Mouse (Mus musculus) MEL (cell line): Measurements from ENCODE around the gene Qtrt2. TPM values are rescaled to one million over a fixed set of nuclear protein-coding genes. Genes with fewer than 3 reads are reported as not detected.

ENCODE experiments used
- DNase-seq: peaks from one replicate; pipeline ENCODE4 v3.0.0; 2011; ENCODE audit warnings: low read depth, low spot score
- H3K27ac ChIP-seq: 2 replicates; pipeline ENCODE4 v1.5.1; 2012; ENCODE audit warnings: low read depth, mild to moderate bottlenecking, control low read depth, low read length, moderate library complexity; ENCODE audit not compliant: control insufficient read depth
- H3K27me3 ChIP-seq, 2 experiments: fragments of 150-350 bp in 1 of 2; sonication (generic) in 1 of 2; 2 replicates each; pipeline ENCODE4 v1.6.1; 2012; ENCODE audit warnings: low read length in 2 of 2, mild to moderate bottlenecking in 2 of 2, improper control_type of control experiment in 1 of 2, moderate library complexity in 1 of 2; ENCODE audit not compliant: insufficient read depth in 2 of 2, control insufficient read depth in 1 of 2
- H3K36me3 ChIP-seq, 2 experiments: 2 replicates each; pipeline ENCODE4 v1.6.1; 2012 to 2014; ENCODE audit warnings: low read length in 2 of 2, improper control_type of control experiment in 1 of 2, inconsistent platforms in 1 of 2, mild to moderate bottlenecking in 1 of 2; ENCODE audit not compliant: insufficient read depth in 2 of 2, control insufficient read depth in 1 of 2
- H3K4me1 ChIP-seq, 2 experiments: fragments of 150-350 bp in 1 of 2; sonication (generic) in 1 of 2; 2 replicates each; pipeline ENCODE4 v1.6.1; 2012; ENCODE audit warnings: low read length in 2 of 2, improper control_type of control experiment in 1 of 2, mild to moderate bottlenecking in 1 of 2; ENCODE audit not compliant: insufficient read depth in 2 of 2, control insufficient read depth in 1 of 2
- H3K4me3 ChIP-seq, 2 experiments: fragments of 150-350 bp in 1 of 2; sonication (generic) in 1 of 2; 2 replicates each; pipeline ENCODE4 v1.5.1; 2012; ENCODE audit warnings: low read depth in 2 of 2, low read length in 2 of 2, mild to moderate bottlenecking in 2 of 2, moderate library complexity in 2 of 2, control low read depth in 1 of 2, improper control_type of control experiment in 1 of 2; ENCODE audit not compliant: control insufficient read depth in 1 of 2, insufficient read depth in 1 of 2
- H3K79me2 ChIP-seq: 2 replicates; pipeline ENCODE4 v1.6.1; 2012; ENCODE audit warnings: mild to moderate bottlenecking, low read length, moderate library complexity; ENCODE audit not compliant: control insufficient read depth, poor library complexity, insufficient read depth
- H3K9ac ChIP-seq: 2 replicates; pipeline ENCODE4 v1.6.1; 2012; ENCODE audit warnings: low read depth, mild to moderate bottlenecking, control low read depth, low read length, moderate library complexity; ENCODE audit not compliant: control insufficient read depth, poor library complexity, severe bottlenecking
- H3K9me3 ChIP-seq: fragments of 150-350 bp; sonication (generic); replicated peaks from 2 replicates; pipeline ENCODE4 v1.6.1; 2012; ENCODE audit warnings: mild to moderate bottlenecking, low read length, improper control_type of control experiment, moderate library complexity; ENCODE audit not compliant: insufficient read depth
- CHD1 ChIP-seq: IDR thresholded peaks from 2 replicates; pipeline ENCODE4 v1.6.1; 2012; ENCODE audit warnings: low read depth, mild to moderate bottlenecking, inconsistent platforms, low read length, improper control_type of control experiment
- CHD2 ChIP-seq: IDR thresholded peaks from 2 replicates; pipeline ENCODE4 v1.6.1; 2011; ENCODE audit warnings: low read length, improper control_type of control experiment
- E2F4 ChIP-seq: IDR thresholded peaks from 2 replicates; pipeline ENCODE4 v1.6.1; 2011; ENCODE audit warnings: low read depth, low read length, improper control_type of control experiment, borderline replicate concordance
- EP300 ChIP-seq, 2 experiments: IDR thresholded peaks; 2 replicates each; pipeline ENCODE4 v1.6.1; 2011; ENCODE audit warnings: improper control_type of control experiment in 2 of 2, low read length in 2 of 2, low read depth in 1 of 2, mild to moderate bottlenecking in 1 of 2
- ETS1 ChIP-seq: IDR thresholded peaks from 2 replicates; pipeline ENCODE4 v1.6.1; 2012; ENCODE audit warnings: low read depth, mild to moderate bottlenecking, inconsistent platforms, low read length, improper control_type of control experiment, moderate library complexity
- HCFC1 ChIP-seq: IDR thresholded peaks from 2 replicates; pipeline ENCODE4 v1.6.1; 2012; ENCODE audit warnings: low read depth, mild to moderate bottlenecking, inconsistent platforms, low read length, improper control_type of control experiment, moderate library complexity
- JUND ChIP-seq: IDR thresholded peaks from 2 replicates; pipeline ENCODE4 v1.6.1; 2011; ENCODE audit warnings: low read depth, mild to moderate bottlenecking, improper control_type of control experiment, low read length
- MAFK ChIP-seq: IDR thresholded peaks from 2 replicates; pipeline ENCODE4 v1.6.1; 2011; ENCODE audit warnings: low read depth, mild to moderate bottlenecking, low read length, improper control_type of control experiment, borderline replicate concordance
- MAX ChIP-seq: IDR thresholded peaks from 2 replicates; pipeline ENCODE4 v1.6.1; 2011; ENCODE audit warnings: low read length, improper control_type of control experiment
- MEF2A ChIP-seq: IDR thresholded peaks from 2 replicates; pipeline ENCODE4 v1.6.1; 2014; ENCODE audit warnings: low read depth, mild to moderate bottlenecking, inconsistent platforms, low read length, improper control_type of control experiment; ENCODE audit not compliant: poor library complexity, insufficient replicate concordance, severe bottlenecking; ENCODE audit errors: extremely low read depth
- MXI1 ChIP-seq: IDR thresholded peaks from 2 replicates; pipeline ENCODE4 v1.6.1; 2011; ENCODE audit warnings: mild to moderate bottlenecking, low read depth, low read length, improper control_type of control experiment
- MYC ChIP-seq: IDR thresholded peaks from 2 replicates; pipeline ENCODE4 v1.6.1; 2011; ENCODE audit warnings: low read depth, mild to moderate bottlenecking, low read length, improper control_type of control experiment, moderate library complexity
- NRF1 ChIP-seq: IDR thresholded peaks from 2 replicates; pipeline ENCODE4 v1.6.1; 2014; ENCODE audit warnings: low read depth, mild to moderate bottlenecking, inconsistent platforms, low read length, improper control_type of control experiment, moderate library complexity; ENCODE audit not compliant: poor library complexity, insufficient read depth, severe bottlenecking
- POLR2A ChIP-seq, 2 experiments: IDR thresholded peaks; 2 replicates each; pipeline ENCODE4 v1.6.1; 2011 to 2012; ENCODE audit warnings: low read length in 2 of 2, mild to moderate bottlenecking in 2 of 2, control low read depth in 1 of 2, improper control_type of control experiment in 1 of 2, low read depth in 1 of 2, moderate library complexity in 1 of 2; ENCODE audit not compliant: control insufficient read depth in 1 of 2, insufficient read depth in 1 of 2, poor library complexity in 1 of 2
- POLR2AphosphoS5 ChIP-seq: IDR thresholded peaks from 2 replicates; pipeline ENCODE4 v1.6.1; 2012; ENCODE audit warnings: low read depth, borderline replicate concordance, mild to moderate bottlenecking, inconsistent platforms, low read length, moderate library complexity, mixed read lengths
- RAD21 ChIP-seq: IDR thresholded peaks from 2 replicates; pipeline ENCODE4 v1.6.1; 2011; ENCODE audit warnings: mild to moderate bottlenecking, low read depth, low read length, improper control_type of control experiment
- SIN3A ChIP-seq: IDR thresholded peaks from 2 replicates; pipeline ENCODE4 v1.6.1; 2012; ENCODE audit warnings: low read length, improper control_type of control experiment, inconsistent platforms
- SMC3 ChIP-seq: IDR thresholded peaks from 2 replicates; pipeline ENCODE4 v1.6.1; 2011; ENCODE audit warnings: low read depth, low read length, improper control_type of control experiment
- TAL1 ChIP-seq: IDR thresholded peaks from 2 replicates; pipeline ENCODE4 v1.6.1; 2012; ENCODE audit warnings: mild to moderate bottlenecking, inconsistent platforms, low read length, moderate library complexity, mixed read lengths
- TBP ChIP-seq: IDR thresholded peaks from 2 replicates; pipeline ENCODE4 v1.8.0; 2011; ENCODE audit warnings: low read depth, low read length, improper control_type of control experiment
- USF1 ChIP-seq: IDR thresholded peaks from 2 replicates; pipeline ENCODE4 v1.6.1; 2014; ENCODE audit warnings: low read depth, mild to moderate bottlenecking, inconsistent platforms, low read length, improper control_type of control experiment, moderate library complexity
- USF2 ChIP-seq, 2 experiments: IDR thresholded peaks; 2 replicates each; pipeline ENCODE4 v1.6.1; 2011 to 2012; ENCODE audit warnings: improper control_type of control experiment in 2 of 2, low read length in 2 of 2, borderline replicate concordance in 1 of 2, inconsistent platforms in 1 of 2, low read depth in 1 of 2, mild to moderate bottlenecking in 1 of 2; ENCODE audit not compliant: insufficient read depth in 1 of 2
- ZC3H11A ChIP-seq: IDR thresholded peaks from 2 replicates; pipeline ENCODE4 v1.6.1; 2012; ENCODE audit warnings: low read depth, mild to moderate bottlenecking, inconsistent platforms, low read length, improper control_type of control experiment
- polyA plus RNA-seq, 2 experiments: library from polyadenylated mRNA; stranded (reverse) in 1 of 2; unstranded in 1 of 2; fragments of >175 nt in 1 of 2; fragments of >200 nt in 1 of 2; gene quantifications; 2 replicates each; pipeline versions ENCODE4 v1.2.1 to v1.2.4; 2012; ENCODE audit warnings: low replicate concordance in 2 of 2, low read depth in 1 of 2; ENCODE audit not compliant: insufficient read length in 2 of 2, insufficient read depth in 1 of 2, missing spikeins in 1 of 2
- total RNA-seq: library from RNA; depleted of rRNA; stranded (reverse); fragments of 300-350 nt; gene quantifications from 2 replicates; pipeline ENCODE4 v1.2.3, GENCODE M21; 2012

The Qtrt2 gene
- total and polyA plus RNA-seq, 3 experiments, result 37.6 to 68.4 (median 47.9) TPM

GRCm38 (mm10) chr16:43951591-43951990, 25.0 kb upstream of the Qtrt2 start (continued):
- no peak for TF ChIP-seq MAFK
- TF ChIP-seq MYC, result no peak

- Histone ChIP-seq H3K27me3 (no peaks in the 10 kb centered on the region), H3K4me1 (no peaks in the 10 kb centered on the region), H3K79me2 (no peaks in the 10 kb centered on the region), H3K9ac (no peak overlapping the region), H3K36me3 (no peaks in the 10 kb centered on the region), H3K4me3 (no peak overlapping the region), H3K27ac (no peak overlapping the region), H3K9me3 (no peaks in the 10 kb centered on the region)
- DNase-seq, result no peak
- TF ChIP-seq POLR2AphosphoS5 (no peak), RAD21 (no peak), ZC3H11A (no peak), USF2 (IDR thresholded peaks at IDR 0.05; ENCODE audit: borderline replicate concordance in 1 of 2, insufficient read depth in 1 of 2, low read depth in 1 of 2, low read length in 2 of 2) (no peak), JUND (no peak), EP300 (IDR thresholded peaks at IDR 0.05; ENCODE audit: low read depth in 1 of 2, low read length in 2 of 2) (no peak), MEF2A (no peak), SMC3 (no peak), SIN3A (no peak), CHD2 (no peak), NRF1 (no peak)
Measured at GRCm38 (mm10) chr16:43945869-43946268, 19.3 kb upstream of the Qtrt2 start.

GRCm38 (mm10) chr16:43945351-43945750, 18.7 kb upstream of the Qtrt2 start:
- H3K79me2 ChIP-seq, result no peaks in the 10 kb centered on the region
- H3K4me1 ChIP-seq, result no peaks in the 10 kb centered on the region
- TF ChIP-seq POLR2AphosphoS5 (no peak), EP300 (IDR thresholded peaks at IDR 0.05; ENCODE audit: low read depth in 1 of 2, low read length in 2 of 2) (no peak), NRF1 (no peak), MAX (no peak), TBP (no peak), HCFC1 (no peak), MAFK (no peak), MXI1 (no peak), MYC (no peak), CHD1 (no peak), ZC3H11A (no peak), USF1 (no peak), MEF2A (no peak), POLR2A (IDR thresholded peaks at IDR 0.05; ENCODE audit: control insufficient read depth in 1 of 2, insufficient read depth in 1 of 2, low read depth in 1 of 2, low read length in 2 of 2, poor library complexity in 1 of 2) (no peak), SMC3 (no peak), TAL1 (no peak), SIN3A (no peak), E2F4 (no peak), ETS1 (no peak)
- TF ChIP-seq, all 39 proteins: peak for 0
- H3K27me3 ChIP-seq, result no peaks in the 10 kb centered on the region
- no peak overlapping the region for H3K27ac ChIP-seq
- no peaks in the 10 kb centered on the region for H3K9me3 ChIP-seq
- no peaks in the 10 kb centered on the region for H3K36me3 ChIP-seq
- no peak overlapping the region for H3K9ac ChIP-seq
- DNase-seq, result no peak
- no peak overlapping the region for H3K4me3 ChIP-seq
